Mouse (Mus musculus) spleen, adult 2 months (tissue): ENCODE data around the gene Tulp3.

Source experiments
- CTCF ChIP-seq: fragments of 200-500 bp; IDR thresholded peaks from 2 replicates; pipeline ENCODE4 v1.5.1; 2011; ENCODE audit warnings: mild to moderate bottlenecking, inconsistent platforms; ENCODE audit not compliant: insufficient read depth, insufficient read length, insufficient replicate concordance; ENCODE audit errors: extremely low read depth
- POLR2A ChIP-seq: fragments of 200-500 bp; IDR thresholded peaks from 2 replicates; pipeline ENCODE4 v1.6.1; 2011; ENCODE audit warnings: low read depth, low read length, inconsistent platforms

- TF ChIP-seq CTCF, result no peak
- no peak for TF ChIP-seq POLR2A
Measured at GRCm38 (mm10) chr6:128285792-128286430, 69.7 kb downstream of the Tulp3 start.
